Mouse (Mus musculus): ENCODE results near the gene Uggt1.

Uggt1 gene

DNA sequence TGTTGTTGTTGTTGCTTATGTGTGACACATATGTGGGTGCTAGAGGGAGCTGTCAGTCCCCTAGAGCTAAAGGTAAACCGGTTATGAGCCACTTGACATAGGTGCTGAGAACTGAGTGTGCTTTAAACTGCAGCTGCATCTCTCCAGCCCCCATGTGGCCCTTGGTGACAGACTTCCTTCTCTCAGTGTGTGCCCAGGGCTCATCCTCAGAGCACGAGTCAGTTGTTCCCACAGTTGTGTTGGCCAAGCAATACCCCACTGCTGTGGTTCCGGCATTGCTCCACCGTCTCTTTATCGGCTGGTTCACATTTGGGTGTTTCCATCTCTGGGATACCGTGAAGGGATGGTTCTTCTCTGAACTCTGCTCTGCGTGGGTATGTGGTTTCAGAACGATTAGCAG is 12.8 kb upstream of the Uggt1 start:
- no peak for DNase-seq (ENCODE audit: low read depth)

DNA sequence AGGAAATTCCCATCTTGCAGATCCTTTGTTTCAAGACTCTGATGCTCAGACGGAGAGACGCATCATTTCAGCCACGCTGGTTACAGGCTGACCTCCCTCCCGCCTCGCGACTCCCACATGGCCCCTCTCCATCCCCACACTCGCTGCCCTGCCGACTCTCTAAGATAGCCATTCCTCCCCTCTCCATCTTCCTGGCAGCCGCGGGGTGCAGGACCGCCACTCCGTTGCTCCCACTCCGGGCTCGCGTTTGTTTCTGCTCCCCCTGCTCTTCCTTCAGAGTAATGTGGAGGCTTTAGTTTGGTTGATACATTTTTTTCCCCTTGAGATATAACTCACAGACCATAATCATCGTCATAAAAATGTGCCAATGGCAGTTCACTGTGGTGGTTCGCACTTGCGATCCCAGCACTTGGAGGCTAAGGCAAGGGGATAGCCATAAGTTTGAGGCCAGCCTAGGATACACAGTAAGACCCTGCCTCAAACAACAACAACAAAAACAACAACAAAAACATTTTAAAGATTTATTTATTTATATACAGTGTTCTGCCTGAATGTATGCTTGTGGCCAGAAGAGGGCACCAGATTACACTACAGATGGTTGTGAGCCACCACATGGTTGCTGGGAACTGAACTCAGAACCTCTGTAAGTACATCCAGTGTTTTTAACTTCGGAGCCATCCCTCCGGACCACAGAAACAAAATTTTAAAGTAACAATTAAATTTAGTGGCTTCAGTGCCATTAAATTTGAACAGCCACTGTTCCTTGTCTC is 11.5 kb upstream of the Uggt1 start:
- no peak for DNase-seq (ENCODE audit: low read depth)

DNA sequence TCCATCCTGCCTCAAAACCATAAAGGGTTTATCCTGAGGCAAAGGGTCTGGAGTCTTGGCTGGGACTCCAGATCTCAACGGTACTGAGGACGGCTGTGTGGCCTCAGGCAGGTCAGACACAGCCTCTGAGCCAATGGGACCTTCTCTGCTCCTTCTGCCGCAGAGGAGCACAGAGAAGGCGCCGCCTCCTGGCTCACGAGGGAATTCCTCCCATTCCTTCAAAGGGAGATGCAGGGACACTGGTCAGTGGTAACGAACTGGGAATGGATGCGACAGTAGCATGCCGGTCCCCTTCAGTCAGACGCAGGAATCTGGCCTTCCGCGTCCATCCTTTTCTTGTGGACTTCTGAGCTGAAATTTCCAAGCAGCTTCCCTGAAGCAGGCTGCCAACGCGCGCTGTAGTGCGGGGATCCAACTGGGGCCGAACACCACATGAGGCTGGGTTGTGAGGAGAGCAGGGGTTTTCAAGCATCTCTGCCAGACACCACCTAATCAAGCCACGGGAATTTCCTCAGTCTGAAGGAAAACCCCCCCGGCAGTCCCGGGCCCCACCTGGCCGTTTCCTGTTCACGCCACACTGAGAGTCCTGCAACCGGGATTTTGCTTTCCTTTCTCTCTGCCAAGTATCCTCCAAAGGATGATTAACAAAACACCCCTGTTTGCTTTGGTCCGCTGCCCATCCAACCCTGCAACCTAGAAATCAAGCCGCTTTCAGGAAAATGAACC is 10.3 kb upstream of the Uggt1 start:
- no peak for DNase-seq (ENCODE audit: low read depth)

DNA sequence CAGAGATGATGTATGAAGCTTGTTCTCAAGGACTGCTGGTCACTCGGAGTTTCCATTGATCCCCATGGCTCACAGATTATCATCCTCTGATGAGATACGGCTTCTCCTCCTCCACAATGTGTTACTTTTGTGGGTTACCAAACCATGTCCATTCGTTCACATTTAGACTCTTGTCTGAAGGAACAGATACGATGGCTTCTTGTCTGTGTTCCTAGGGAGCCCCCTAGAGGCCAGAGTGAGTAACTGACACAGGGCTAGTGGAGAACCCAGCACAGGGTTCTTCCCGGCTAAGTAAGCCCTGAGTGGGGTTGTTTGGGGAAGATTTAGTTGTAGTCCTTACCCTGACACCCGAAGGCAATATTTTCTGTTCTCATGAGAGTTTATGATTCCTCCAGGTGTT is 8.3 kb upstream of the Uggt1 start:
- DNase-seq (ENCODE audit: low read depth) = peak; percentile 87

DNA sequence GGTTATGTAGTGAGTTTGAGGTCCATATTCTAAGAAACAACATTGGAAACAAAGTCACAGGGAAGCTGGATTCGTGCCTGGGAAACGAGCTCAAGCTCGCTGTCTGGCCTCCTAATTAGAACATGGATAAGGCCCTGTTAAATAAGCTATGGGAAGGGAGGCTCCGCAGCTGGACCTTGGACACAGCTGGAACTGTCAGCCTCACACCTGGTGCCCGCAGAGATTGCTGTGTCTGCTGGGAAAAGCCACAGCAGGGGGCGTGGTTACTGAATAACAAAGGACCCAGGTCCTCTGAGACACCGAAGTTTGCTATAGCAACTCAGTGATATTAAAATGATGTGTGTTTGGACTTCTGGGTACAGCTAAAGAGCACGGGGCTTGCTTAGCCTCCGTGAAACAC is 6.9 kb upstream of the Uggt1 start:
- no peak for DNase-seq (ENCODE audit: low read depth)

DNA sequence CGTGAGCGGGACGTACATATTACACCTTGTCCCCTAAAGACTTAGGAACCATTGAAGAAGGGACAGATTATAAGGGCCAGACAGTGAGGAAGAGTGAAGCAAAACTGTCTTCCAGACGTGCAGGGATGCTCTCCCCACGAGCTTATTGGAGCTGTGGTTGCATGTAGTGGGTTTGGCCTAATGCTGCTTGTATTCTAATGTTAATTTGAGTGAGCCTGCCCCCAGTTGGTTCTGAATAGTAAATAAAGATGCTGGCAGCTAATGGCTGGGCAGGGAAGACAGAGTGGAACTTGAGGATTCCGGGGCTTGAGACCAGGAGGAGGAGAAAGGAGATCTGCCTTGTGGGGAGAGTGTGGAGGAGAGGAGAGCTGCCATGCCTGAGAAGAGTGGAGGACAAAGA is 2.2 kb upstream of the Uggt1 start:
- no peak for DNase-seq (ENCODE audit: low read depth)

DNA sequence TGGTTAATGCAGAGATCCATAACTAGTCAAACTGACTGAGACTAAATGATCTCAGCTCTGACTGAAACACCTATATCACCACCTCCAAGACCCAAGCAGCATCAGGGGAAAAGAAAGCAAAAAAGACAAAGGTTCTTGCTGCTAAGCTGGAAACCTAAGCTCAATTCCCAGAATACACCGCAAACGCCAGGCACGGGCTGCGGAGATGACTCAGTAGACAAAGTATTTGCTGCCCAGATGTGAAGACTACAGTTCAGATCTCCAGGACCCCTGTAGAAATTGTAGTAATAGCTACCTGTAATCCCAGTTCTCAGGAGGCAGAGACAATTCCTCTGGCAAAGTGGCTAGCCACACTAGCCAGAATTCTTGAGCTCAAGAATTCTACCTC is 302 bp upstream of the Uggt1 start:
- no peak for DNase-seq (ENCODE audit: low read depth)

DNA sequence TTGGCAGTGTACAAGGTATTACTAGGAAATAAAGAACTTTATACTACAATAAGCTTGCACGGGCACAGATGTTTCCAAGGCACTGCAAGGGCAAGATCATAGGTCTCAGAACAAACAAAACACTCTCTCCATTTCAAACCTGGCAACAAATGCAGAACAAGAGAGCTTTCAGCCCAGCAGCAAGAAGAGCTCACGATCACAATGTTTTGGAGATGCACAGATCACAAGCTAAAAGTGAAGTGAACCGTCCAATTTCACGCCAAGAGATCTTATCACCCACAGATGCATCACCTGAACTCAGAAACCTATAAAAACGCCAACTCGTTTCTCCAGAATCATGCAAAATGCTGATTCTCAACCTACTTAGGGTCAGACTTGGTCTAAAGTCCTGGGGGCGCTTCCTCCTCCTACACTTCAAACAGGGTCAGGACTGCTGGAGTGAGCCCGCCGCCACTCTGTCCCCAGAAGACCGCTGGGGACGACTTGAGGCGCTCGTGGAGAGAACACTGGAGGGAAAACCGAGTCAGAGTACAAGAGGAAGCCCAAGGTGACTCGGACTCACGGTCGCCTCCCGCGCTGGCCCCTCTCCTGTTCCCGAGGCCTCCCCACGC is 968 bp downstream of the Uggt1 start:
- no peak for DNase-seq (ENCODE audit: low read depth)

DNA sequence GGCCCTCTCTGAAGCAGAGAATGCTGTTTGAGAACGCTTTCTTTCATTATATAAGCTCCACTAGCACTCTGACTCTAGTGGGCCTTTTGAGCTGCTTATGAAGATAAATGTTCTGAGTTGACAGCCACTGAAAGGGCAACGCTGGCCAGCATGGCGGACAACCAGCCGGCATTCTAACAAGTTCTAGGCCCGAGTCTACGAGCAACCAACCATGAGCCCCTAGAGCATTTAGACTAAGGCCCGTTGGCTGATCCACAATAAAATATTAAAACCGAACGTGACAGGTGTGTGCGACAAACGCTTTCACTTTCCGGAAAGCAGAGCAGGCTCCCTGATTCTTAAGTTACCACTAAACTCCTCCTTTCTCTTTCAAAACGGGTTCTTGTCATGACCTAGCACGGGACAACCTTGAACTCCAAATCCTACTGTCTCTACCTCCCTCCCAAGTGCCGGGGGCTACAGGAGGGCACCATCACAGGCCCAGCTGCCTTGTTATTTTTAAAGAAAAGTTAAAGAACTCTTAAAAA is 2.6 kb downstream of the Uggt1 start:
- no peak for DNase-seq (ENCODE audit: low read depth)

DNA sequence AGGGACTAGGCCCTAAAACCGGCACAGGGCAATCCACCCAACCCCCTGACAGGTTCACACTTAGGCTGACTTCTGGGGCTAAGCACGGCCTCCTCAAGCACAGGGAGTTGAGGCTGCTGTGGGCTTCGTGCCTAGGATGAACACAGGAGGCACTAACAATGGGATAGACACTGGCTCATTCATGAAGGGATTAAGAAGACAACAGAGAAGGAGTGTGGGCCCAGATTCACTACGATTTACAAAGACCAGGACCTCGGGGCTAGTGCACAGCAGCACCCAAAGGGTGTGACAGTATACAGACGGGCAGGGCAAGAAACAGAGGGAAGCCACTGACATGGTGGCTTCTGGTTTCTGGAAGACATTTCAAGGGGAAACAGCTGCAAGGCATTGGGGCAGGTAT is 4.3 kb downstream of the Uggt1 start:
- DNase-seq (ENCODE audit: low read depth) = no peak

DNA sequence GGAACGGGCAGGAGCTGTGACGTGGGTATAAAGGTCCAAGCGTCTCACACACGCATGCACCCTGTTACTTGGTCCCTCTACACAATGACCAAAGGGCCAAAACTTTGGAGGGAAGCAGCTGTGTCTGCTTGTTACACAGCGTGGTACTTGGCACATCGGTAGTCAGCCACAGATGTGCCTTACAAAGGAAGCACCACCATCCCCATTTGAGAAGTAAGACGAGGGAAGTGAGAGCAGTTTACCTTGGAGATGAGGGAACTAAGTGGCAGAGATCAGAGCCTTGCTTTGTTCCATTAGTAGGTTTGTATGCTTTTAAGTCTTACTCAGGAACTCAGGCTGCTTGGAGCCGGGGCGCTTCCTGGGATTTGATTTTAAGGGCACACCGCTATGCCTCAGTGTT is 5.1 kb downstream of the Uggt1 start:
- DNase-seq (ENCODE audit: low read depth) = no peak

DNA sequence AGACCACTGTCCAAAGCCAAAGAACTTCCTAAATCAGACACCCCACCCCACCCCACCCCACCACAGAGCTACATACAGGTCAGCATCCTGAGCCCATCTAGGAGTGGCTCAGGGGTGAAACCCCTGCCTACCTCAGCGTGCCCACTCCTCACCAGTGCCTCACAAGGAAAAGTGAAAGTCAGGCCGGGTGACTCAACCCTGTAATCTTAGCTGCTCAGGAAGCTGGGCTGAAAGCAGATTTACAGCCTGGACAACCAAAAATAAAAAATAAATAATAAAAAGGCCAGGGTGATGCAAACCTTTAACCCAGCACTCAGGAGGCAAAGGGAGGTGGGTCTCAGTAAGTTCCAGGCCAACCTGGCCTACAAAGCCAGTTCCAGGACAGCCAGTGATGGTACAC is 8.7 kb downstream of the Uggt1 start:
- no peak for DNase-seq (ENCODE audit: low read depth)

DNA sequence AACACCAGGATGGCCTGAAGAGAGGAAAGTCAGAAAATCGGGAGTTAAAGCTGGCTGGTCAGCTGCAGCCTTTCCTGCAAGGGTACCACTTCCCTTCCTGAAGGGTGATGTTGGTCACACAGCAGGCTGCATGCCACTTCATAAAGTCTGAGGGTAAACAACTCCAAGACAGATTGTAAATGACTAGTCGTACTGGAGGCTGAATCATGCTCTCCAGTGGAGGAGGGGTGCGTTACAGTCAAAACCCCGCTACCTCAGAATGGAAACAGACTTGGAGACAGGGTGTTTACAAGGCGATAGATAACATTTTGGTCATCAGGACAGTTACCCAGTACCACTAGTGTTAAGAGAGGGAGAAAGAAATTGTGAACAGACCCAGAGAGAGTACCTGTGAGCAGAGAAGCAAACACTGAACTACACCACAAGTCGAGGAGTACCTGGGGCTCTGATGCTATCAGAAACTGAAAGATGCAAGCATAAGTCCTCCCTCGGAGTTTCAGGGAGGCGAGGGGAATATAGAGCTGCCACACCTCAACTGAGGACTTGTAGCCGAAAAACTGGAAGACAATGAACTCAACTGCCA is 9.4 kb downstream of the Uggt1 start:
- DNase-seq (ENCODE audit: low read depth) = no peak

DNA sequence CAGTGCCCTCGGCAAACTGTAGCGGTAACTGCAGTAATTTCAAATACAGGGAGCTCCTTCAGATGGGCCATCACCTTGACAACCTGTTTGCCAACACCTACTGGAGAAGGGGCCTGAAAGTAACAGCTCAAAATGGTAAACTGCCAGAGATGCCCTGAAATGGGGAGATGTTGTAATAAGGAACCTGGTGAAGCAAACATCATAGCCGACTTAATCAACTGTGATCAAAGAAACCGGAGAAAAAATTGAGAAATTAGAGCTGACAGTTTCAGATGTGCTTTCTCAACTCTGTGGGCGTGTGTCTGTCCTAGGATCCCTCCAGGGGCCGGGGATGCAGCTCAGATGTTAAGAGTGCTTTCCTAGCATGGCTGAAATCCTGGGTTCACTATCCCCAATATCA is 11.3 kb downstream of the Uggt1 start:
- no peak for DNase-seq (ENCODE audit: low read depth)

DNA sequence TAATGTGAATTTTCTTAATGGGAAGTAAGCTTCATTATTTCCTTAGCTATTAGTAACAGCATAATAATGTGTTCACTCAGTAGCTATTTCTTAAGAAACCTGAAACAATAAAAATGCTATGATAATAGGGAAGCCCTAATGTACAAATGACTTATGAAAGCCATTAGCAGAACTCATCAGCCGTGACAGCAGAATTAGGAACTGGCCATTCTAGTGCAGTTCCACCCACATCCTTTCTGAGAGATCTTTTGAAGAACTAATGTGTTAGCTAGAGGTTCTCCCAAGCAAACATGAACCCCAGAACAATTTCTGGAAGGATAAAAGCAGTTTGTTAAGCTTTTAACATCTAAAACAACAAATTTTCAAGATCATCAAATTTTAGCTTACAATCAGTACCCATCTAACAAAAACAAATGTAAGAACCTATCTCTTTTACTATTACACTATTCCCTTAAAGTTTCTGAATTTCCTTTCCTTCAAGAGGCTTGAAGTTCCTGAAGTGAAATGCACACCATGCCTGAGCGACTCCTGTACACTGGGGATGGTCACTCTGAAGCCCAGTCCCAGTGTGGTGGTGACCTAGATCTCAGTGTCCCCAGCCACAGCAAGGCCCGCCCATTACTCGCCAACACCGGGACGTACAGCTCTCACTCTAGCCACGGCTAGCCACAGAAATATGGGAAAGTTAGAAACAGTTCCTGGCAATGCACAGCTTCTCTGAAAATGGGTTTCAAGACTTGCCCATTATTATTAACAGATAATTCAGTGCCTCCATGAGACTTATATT is 13.4 kb downstream of the Uggt1 start:
- DNase-seq (ENCODE audit: low read depth) = no peak

DNA sequence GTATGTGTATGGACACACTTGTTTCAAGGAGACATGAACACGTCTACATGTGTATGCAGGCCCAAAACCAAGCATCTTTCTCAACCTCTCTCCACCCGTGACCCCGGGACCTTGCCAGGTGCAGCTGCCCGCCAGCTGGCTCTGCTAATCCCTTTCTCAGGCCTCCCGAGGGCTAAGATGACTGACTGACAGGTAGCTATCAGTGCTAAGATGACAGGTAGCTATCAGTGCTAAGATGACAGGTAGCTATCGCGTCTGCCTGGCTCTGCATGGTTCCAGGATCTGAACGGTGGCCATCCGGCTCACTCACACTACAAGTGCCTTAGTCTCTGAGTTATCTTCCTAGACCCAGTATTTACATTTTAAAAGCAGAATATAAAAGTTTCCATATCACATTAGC is 16.1 kb downstream of the Uggt1 start:
- DNase-seq (ENCODE audit: low read depth) = no peak

DNA sequence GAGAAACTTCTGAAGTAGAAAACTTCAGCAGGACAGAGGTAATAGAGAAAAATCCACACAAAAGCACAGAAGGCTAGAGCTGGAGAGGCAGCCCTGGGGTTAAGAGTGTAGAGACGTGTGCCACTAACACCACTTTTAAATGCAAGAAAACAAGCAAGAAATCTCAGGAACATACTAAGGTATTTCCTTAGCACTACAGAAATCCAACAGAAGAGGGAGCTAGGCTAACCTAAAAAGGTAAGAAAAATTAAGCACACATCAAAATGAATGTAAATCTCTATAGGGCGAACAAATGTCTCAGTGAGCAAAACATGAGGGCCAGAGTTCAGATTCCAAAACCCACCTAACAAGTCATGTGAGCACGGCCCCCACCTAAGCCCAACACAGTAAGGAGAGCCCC is 19.9 kb downstream of the Uggt1 start:
- no peak for DNase-seq (ENCODE audit: low read depth)

DNA sequence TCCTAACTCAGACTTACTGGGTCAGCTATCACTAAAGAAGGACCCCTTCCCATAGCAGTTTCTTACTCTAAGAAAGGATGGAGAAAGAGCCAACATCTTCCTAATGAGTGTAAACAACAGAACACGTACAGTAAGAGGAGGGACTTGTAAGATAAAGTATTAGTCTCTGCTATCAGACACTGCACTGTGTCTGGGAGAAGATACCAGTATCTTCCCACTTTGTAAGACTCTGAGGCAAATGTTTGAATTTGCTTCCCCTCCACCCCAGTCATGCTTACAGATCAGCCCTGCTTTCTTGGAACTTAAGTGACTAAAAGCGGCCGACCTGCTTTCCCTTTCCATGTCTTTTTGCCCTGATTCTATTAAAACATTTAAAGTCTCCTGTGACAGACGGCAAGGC is 30.2 kb downstream of the Uggt1 start:
- DNase-seq (ENCODE audit: low read depth) = no peak

DNA sequence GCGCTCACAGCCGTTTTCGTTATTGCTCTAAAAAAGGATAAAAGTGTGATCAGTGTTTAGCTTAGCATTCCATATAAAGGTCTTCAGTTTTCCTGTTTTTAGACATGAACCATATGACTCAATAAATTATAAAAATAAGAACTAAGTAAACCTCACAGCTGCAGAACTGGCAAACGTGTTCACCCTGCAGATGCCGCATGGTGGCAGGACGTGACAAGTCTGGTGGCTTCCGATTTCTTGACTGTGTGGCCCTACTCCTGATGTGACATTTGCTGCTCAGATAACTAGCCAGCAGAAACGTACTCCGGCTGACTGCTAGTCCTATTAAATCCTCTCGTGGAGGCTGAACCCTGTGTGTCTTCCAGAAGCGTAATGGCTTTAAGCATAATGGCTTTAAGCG is 42.8 kb downstream of the Uggt1 start:
- DNase-seq (ENCODE audit: low read depth) = no peak

DNA sequence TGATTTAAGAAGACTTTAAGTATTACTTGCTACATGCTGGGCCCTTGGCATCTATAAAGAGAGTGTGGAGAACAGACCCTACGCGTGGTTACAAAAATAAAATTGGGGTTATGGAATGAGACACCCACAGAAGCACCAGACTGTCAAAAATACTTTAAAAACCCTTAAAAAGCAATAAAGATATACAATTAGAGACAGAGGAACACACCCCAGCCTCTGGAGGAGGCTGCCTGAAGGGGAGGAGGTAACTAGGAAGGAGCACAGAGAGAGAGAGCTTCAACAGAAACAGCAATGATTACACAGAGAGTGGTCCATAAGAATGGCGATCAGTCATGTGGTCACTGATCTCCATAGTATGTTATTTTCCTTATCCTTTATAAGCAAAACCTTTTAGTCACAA is 50.0 kb downstream of the Uggt1 start:
- no peak for DNase-seq (ENCODE audit: low read depth)

DNA sequence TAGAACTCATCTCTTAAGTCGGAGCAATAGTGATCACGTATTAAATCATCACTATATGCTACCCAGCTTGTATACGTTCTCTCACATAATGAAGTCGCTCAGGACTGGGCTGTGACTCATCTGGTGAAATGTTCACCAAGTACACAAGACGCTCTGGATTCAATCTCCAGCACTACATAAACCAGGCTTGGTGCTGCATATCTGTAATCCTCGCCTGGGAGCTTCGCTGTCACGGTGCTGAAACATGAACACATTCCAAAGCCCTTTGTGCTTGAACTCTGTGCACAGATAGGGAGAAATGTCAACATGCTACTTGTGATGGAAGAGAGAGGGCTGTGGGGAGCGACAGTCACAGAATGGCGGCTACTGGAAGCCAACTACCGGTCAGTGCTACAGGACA is 52.6 kb downstream of the Uggt1 start:
- DNase-seq (ENCODE audit: low read depth) = no peak

DNA sequence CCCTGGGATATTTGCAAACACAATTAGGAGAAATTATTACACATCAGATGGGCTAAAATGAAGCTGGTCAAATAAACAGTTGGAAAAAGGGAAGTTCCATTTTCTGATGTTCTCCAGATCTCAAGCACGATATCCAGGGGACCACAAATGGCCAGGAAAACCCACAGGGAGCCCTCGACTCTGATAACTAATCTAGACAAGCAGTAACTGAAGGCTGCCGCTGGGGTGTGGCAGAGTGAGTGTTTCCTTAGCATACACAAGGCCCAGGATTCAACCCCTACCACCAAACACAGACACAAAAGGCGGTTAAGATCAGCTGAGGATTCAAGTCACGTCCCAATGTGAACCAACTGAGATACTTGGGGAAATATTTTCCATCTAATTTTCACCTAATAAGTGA is 64.5 kb downstream of the Uggt1 start:
- DNase-seq (ENCODE audit: low read depth) = no peak
